Mouse (Mus musculus): ENCODE results near the gene Olfr1382.
"Not testable (repeated sequence)": the region's sequence is repeated elsewhere in the genome, so short reads cannot be mapped to it uniquely, and the experiment has no call there.

Olfr1382 gene

GRCm38 (mm10) chr11:49527947-49528346, at the start of gene Olfr1382:
TSS of gene Olfr1382 (plus strand) at chr11:49528247.
- no peak for DNase-seq (ENCODE audit: low spot score)

- no peak for DNase-seq (ENCODE audit: low spot score)
These were observed 42.1 kb upstream of the Olfr1382 start for GRCm38 (mm10) chr11:49485973-49486372.

GRCm38 (mm10) chr11:49488770-49489169, 39.3 kb upstream of the Olfr1382 start, which contains the start of gene Olfr1385:
TSS of gene Olfr1385 (plus strand) at chr11:49489070.
- not testable (repeated sequence) for DNase-seq (ENCODE audit: low spot score)

- no peak for DNase-seq (ENCODE audit: low spot score)
These were observed 10.0 kb upstream of the Olfr1382 start for GRCm38 (mm10) chr11:49518086-49518485.

GRCm38 (mm10) chr11:49519348-49519747, 8.7 kb upstream of the Olfr1382 start, which contains the start of gene Olfr1383:
TSS of gene Olfr1383 (plus strand) at chr11:49519648.
- DNase-seq (ENCODE audit: low spot score), result no peak

- no peak for DNase-seq (ENCODE audit: low spot score)
These were observed 4.7 kb downstream of the Olfr1382 start for GRCm38 (mm10) chr11:49532761-49533160.

- DNase-seq (ENCODE audit: low spot score), result not testable (repeated sequence)
These were observed 8.6 kb downstream of the Olfr1382 start for GRCm38 (mm10) chr11:49536631-49537030.

GRCm38 (mm10) chr11:49543149-49543548, 15.1 kb downstream of the Olfr1382 start, which contains the start of gene Olfr1381:
TSS of gene Olfr1381 (plus strand) at chr11:49543449.
- not testable (repeated sequence) for DNase-seq (ENCODE audit: low spot score)

- not testable (repeated sequence) for DNase-seq (ENCODE audit: low spot score)
These were observed 26.0 kb downstream of the Olfr1382 start for GRCm38 (mm10) chr11:49554033-49554432.

GRCm38 (mm10) chr11:49556578-49556977, 28.5 kb downstream of the Olfr1382 start, which contains the start of gene Olfr1380:
TSS of gene Olfr1380 (plus strand) at chr11:49556878.
- not testable (repeated sequence) for DNase-seq (ENCODE audit: low spot score)

- DNase-seq (ENCODE audit: low spot score), result not testable (repeated sequence)
These were observed 47.0 kb downstream of the Olfr1382 start for GRCm38 (mm10) chr11:49575054-49575453.

- not testable (repeated sequence) for DNase-seq (ENCODE audit: low spot score)
These were observed 52.4 kb downstream of the Olfr1382 start for GRCm38 (mm10) chr11:49580452-49580851.
